Mouse (Mus musculus) cerebellum, adult 2 months (tissue): ENCODE results near the gene Flad1.

Source experiments
- CTCF ChIP-seq: fragments of 200-500 bp; IDR thresholded peaks from 2 replicates; pipeline ENCODE4 v1.5.1; 2011; ENCODE audit warnings: low read depth, mild to moderate bottlenecking, control low read depth, low read length, moderate library complexity, borderline replicate concordance; ENCODE audit not compliant: insufficient read depth
- POLR2A ChIP-seq: fragments of 200-500 bp; IDR thresholded peaks from 2 replicates; pipeline ENCODE4 v1.6.1; 2011; ENCODE audit warnings: low read length, control low read depth, borderline replicate concordance; ENCODE audit not compliant: insufficient read depth

DNA sequence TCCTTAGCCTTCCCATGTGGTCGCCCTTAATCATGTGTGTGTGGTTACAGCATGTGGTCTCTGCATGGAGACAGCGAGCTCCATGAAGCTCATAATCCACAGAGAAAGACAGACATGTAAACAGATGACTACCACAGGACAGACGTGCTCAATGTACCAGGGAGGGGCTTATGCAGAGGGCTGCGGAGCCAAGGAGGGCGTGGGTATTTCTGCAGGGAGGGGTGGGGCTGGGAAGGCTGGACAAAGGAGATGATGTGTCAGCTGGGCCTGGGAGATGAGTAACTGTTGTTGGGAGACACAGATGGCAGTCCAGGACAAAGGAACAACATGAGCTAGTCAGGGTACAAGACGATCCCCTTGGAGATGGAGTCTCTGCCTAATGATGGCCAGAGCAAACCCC lies 52.0 kb downstream of the Flad1 start:
- TF ChIP-seq CTCF (no peak), POLR2A (no peak)
